Mouse (Mus musculus) liver, adult 2 months (tissue): ENCODE data around the gene Rbbp6. TPM values are rescaled to one million over a fixed set of nuclear protein-coding genes. Genes with fewer than 3 reads are reported as not detected.
A peak's percentile ranks its signal among the peaks of the same experiment; 100 is the strongest.

ENCODE experiments used
- DNase-seq: peaks from one replicate; pipeline ENCODE4 v3.0.0-alpha.2; 2011; ENCODE audit warnings: low read depth, low spot score; ENCODE audit errors: extremely low read depth
- H3K27ac ChIP-seq: fragments of 200-500 bp; replicated peaks from 2 replicates; pipeline ENCODE4 v1.5.1; 2012; ENCODE audit warnings: low read depth, mild to moderate bottlenecking, control low read depth, inconsistent platforms, low read length; ENCODE audit not compliant: insufficient read depth
- H3K27me3 ChIP-seq: fragments of 200-500 bp; 2 replicates; pipeline ENCODE4 v1.6.1; 2012; ENCODE audit warnings: mild to moderate bottlenecking, moderate library complexity, low read length, inconsistent platforms; ENCODE audit not compliant: control insufficient read depth, insufficient read depth
- H3K36me3 ChIP-seq: fragments of 200-500 bp; 2 replicates; pipeline ENCODE4 v1.6.1; 2012; ENCODE audit warnings: low read length, inconsistent platforms; ENCODE audit not compliant: control insufficient read depth, insufficient read depth
- H3K4me1 ChIP-seq: fragments of 200-500 bp; 2 replicates; pipeline ENCODE4 v1.6.1; 2011; ENCODE audit warnings: low read length; ENCODE audit not compliant: control insufficient read depth, insufficient read depth
- H3K4me3 ChIP-seq: fragments of 200-500 bp; 2 replicates; pipeline ENCODE4 v1.5.1; 2011; ENCODE audit warnings: low read depth, mild to moderate bottlenecking, control low read depth, low read length, moderate library complexity; ENCODE audit not compliant: insufficient read depth
- H3K79me2 ChIP-seq: fragments of 200-500 bp; 2 replicates; pipeline ENCODE4 v1.6.1; 2012; ENCODE audit warnings: inconsistent platforms, mild to moderate bottlenecking, low read length, moderate library complexity; ENCODE audit not compliant: control insufficient read depth, insufficient read depth
- H3K9ac ChIP-seq: fragments of 200-500 bp; 2 replicates; pipeline ENCODE4 v1.6.1; 2012; ENCODE audit warnings: low read depth, mild to moderate bottlenecking, control low read depth, inconsistent platforms, low read length
- CTCF ChIP-seq: fragments of 200-500 bp; IDR thresholded peaks from 2 replicates; pipeline ENCODE4 v1.5.1; 2011; ENCODE audit warnings: low read depth, low read length, control low read depth
- POLR2A ChIP-seq: fragments of 200-500 bp; IDR thresholded peaks from 2 replicates; pipeline ENCODE4 v1.6.1; 2011; ENCODE audit warnings: low read length, control low read depth; ENCODE audit not compliant: insufficient read depth; ENCODE audit errors: extremely low read depth
- WGBS: fragments of 180-500 bp; shearing (Covaris S2); methylation state at CpG from one replicate; pipeline ENCODE4 v1.1.7; 2018; 5-methylcytosine and 5-hydroxymethylcytosine counted together
- polyA plus RNA-seq: library from polyadenylated mRNA; depleted of rRNA; stranded (reverse); fragments of >200 nt; gene quantifications from 2 replicates; pipeline ENCODE4 v1.2.3, GENCODE M21; 2012
- total RNA-seq: library from RNA; depleted of rRNA; stranded (reverse); fragments of >200 nt; gene quantifications from 2 replicates; pipeline ENCODE4 v1.2.3, GENCODE M21; 2014

Gene Rbbp6
- total and polyA plus RNA-seq, 2 experiments, result 6.1 to 21.6 TPM

DNA sequence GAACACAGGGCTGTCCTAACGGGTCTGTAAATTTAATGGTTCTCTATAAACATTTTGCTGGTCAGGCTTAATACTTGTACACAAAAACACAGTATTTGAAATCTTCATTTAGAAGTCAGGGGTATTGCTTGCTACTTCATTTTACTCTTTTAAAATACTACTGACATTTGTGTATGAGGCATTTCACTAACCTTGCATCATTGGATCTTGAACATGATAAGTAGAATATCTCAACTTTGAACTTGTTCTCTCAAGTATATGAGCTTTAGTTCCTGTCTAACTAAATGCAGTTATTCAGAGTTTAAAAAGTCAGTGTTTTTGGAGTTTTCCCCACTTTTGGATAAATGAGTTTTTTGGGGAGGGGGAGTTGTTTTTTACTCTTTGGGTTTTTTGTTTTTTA is 14.0 kb downstream of the Rbbp6 start:
- WGBS, result 83% methylated on average over 1 of the region's 1 CpGs

DNA sequence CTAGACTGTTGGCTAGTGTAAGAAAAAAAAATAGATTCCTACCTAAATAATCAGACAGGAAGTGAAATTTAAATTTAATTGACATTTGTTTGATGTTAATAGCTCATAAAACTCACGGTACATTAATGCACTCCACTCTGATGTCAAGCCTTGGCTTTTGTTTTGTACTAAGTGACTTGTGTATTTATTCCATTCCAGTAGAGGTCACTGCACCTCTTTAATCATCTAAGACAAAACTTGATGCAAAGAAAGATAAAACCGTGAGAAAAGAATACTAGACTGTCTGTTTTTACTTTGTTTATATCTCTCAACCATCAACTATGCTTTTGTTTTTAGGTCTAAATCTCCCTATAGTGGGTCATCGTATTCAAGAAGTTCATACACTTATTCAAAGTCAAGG is 32.7 kb downstream of the Rbbp6 start:
- Histone ChIP-seq H3K27me3 (no peaks in the 10 kb centered on the region), H3K27ac (no peak overlapping the region), H3K4me3 (no peak overlapping the region), H3K79me2 (no peaks in the 10 kb centered on the region), H3K36me3 (peaks cover 71% of the 10 kb centered on the region), H3K9ac (no peak overlapping the region), H3K4me1 (peaks cover 4% of the 10 kb centered on the region; the same call in 1 of the 2 replicates)
- no peak for DNase-seq
- 84% methylated on average over 3 of the region's 3 CpGs for WGBS
- TF ChIP-seq CTCF, result no peak
- TF ChIP-seq POLR2A, result no peak

More for the DNA sequence above, 14.0 kb downstream of the Rbbp6 start:
- Histone ChIP-seq H3K4me3 (no peak overlapping the region), H3K79me2 (peaks cover 3% of the 10 kb centered on the region; the same call in 1 of the 2 replicates), H3K27ac (no peak overlapping the region), H3K27me3 (no peaks in the 10 kb centered on the region), H3K36me3 (peaks cover 40% of the 10 kb centered on the region), H3K9ac (no peak overlapping the region), H3K4me1 (no peaks in the 10 kb centered on the region; the same call in 1 of the 2 replicates)
- no peak for DNase-seq
- TF ChIP-seq POLR2A (no peak), CTCF (no peak)

DNA sequence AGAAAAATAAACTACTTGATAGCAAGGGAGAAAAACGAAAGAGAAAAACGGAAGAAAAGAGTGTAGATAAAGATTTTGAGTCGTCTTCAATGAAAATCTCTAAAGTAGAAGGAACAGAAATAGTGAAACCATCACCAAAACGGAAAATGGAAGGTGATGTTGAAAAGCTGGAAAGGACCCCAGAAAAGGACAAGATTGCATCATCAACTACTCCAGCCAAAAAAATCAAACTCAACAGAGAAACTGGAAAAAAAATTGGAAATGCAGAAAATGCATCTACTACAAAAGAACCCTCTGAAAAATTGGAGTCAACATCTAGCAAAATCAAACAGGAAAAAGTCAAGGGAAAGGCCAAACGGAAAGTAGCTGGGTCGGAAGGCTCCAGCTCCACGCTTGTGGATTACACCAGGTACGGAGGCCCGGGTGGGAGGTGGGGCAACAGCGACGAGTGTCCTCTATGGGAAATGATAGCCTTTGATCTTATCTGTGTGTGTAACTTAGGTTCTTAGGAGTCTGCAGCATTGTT is 34.4 kb downstream of the Rbbp6 start:
- WGBS, result 42% methylated on average over 11 of the region's 11 CpGs

GRCm38 (mm10) chr7:123000796-123001195 is 35.3 kb downstream of the Rbbp6 start:
- WGBS, result 92% methylated on average over 16 of the region's 16 CpGs
- Histone ChIP-seq H3K27ac (no peak overlapping the region), H3K4me1 (peaks cover 13% of the 10 kb centered on the region; the same call in 1 of the 2 replicates), H3K27me3 (no peaks in the 10 kb centered on the region), H3K79me2 (no peaks in the 10 kb centered on the region), H3K36me3 (peaks cover 60% of the 10 kb centered on the region), H3K4me3 (no peak overlapping the region), H3K9ac (no peak overlapping the region)
- DNase-seq, result no peak
- TF ChIP-seq POLR2A (no peak), CTCF (no peak)

More for the DNA sequence above, 34.4 kb downstream of the Rbbp6 start:
- no peak for TF ChIP-seq CTCF
- TF ChIP-seq POLR2A, result no peak
- Histone ChIP-seq H3K79me2 (no peaks in the 10 kb centered on the region), H3K27ac (peak overlapping the region; percentile 52; the same call in 1 of the 2 replicates), H3K4me3 (no peak overlapping the region), H3K36me3 (peaks cover 65% of the 10 kb centered on the region), H3K27me3 (no peaks in the 10 kb centered on the region), H3K4me1 (peaks cover 13% of the 10 kb centered on the region; the same call in 1 of the 2 replicates), H3K9ac (no peak overlapping the region)
- DNase-seq, result peak; percentile 70

DNA sequence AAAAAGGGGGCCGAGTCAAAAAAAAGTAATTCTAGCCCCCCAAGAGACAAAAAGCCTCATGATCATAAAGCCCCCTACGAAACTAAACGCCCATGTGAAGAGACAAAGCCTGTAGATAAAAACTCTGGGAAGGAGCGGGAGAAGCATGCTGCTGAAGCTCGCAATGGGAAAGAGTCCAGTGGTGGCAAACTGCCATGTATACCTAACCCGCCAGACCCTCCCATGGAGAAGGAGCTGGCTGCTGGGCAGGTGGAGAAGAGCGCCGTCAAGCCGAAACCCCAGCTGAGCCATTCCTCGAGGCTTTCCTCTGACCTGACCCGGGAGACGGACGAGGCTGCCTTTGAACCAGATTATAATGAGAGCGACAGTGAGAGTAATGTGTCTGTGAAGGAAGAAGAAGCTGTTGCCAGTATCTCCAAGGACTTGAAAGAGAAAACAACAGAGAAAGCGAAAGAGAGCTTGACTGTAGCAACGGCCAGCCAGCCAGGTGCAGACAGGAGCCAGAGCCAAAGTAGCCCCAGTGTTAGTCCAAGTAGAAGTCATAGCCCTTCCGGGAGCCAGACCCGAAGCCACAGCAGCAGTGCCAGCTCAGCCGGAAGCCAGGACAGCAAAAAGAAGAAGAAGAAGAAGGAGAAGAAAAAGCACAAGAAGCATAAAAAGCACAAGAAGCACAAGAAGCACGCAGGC is 36.0 kb downstream of the Rbbp6 start:
- H3K79me2 ChIP-seq, result no peaks in the 10 kb centered on the region
- WGBS, result 91% methylated on average over 20 of the region's 20 CpGs

DNA sequence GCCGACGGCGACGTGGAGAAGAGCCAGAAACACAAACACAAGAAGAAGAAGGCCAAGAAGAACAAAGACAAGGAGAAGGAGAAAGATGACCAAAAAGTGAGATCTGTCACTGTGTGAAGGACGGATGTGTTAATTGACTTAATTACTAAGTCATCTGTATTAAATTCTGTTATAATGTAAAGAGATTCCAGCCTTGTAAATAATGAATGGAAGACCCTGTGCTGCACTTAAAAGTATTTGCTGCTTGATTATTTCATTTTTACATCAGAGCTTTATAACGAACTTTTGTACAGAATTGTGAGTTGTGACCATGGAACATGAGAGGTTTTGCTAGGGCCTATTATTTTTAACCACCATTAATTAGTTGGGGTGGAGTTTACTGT is 36.5 kb downstream of the Rbbp6 start:
- TF ChIP-seq CTCF (no peak), POLR2A (no peak)
- H3K9ac ChIP-seq, result no peak overlapping the region
- H3K27me3 ChIP-seq, result no peaks in the 10 kb centered on the region
- H3K4me1 ChIP-seq, result peaks cover 13% of the 10 kb centered on the region; the same call in 1 of the 2 replicates
- DNase-seq, result no peak
- H3K79me2 ChIP-seq, result no peaks in the 10 kb centered on the region
- no peak overlapping the region for H3K4me3 ChIP-seq
- peaks cover 51% of the 10 kb centered on the region for H3K36me3 ChIP-seq
- 95% methylated on average over 6 of the region's 6 CpGs for WGBS
- no peak overlapping the region for H3K27ac ChIP-seq

More for the DNA sequence above, 36.0 kb downstream of the Rbbp6 start:
- peaks cover 13% of the 10 kb centered on the region; the same call in 1 of the 2 replicates for H3K4me1 ChIP-seq
- TF ChIP-seq CTCF, result no peak
- no peak for TF ChIP-seq POLR2A
- DNase-seq, result no peak
- H3K27ac ChIP-seq, result no peak overlapping the region
- H3K9ac ChIP-seq, result no peak overlapping the region
- no peaks in the 10 kb centered on the region for H3K27me3 ChIP-seq
- no peak overlapping the region for H3K4me3 ChIP-seq
- peaks cover 57% of the 10 kb centered on the region for H3K36me3 ChIP-seq
